Mouse (Mus musculus) spleen, adult 2 months (tissue): Measurements from ENCODE around the gene 2210408I21Rik. TPM values are rescaled to one million over a fixed set of nuclear protein-coding genes. Genes with fewer than 3 reads are reported as not detected.

Source experiments
- DNase-seq, 2 experiments: peaks; one replicate each; pipeline versions ENCODE4 v3.0.0 to v3.0.0-alpha.2; 2012 to 2021; ENCODE audit warnings: low spot score in 2 of 2, low read depth in 1 of 2
- H3K27ac ChIP-seq: fragments of 200-500 bp; 2 replicates; pipeline ENCODE4 v1.5.1; 2012; ENCODE audit warnings: low read length, inconsistent platforms; ENCODE audit not compliant: insufficient read depth
- H3K27me3 ChIP-seq: fragments of 200-500 bp; 2 replicates; pipeline ENCODE4 v1.6.1; 2012; ENCODE audit warnings: mild to moderate bottlenecking, moderate library complexity, low read length, inconsistent platforms; ENCODE audit not compliant: control insufficient read depth, insufficient read depth
- H3K36me3 ChIP-seq: fragments of 200-500 bp; 2 replicates; pipeline ENCODE4 v1.6.1; 2012; ENCODE audit warnings: mild to moderate bottlenecking, low read length, inconsistent platforms; ENCODE audit not compliant: control insufficient read depth, insufficient read depth
- H3K4me1 ChIP-seq: fragments of 200-500 bp; 2 replicates; pipeline ENCODE4 v1.6.1; 2011; ENCODE audit warnings: inconsistent platforms; ENCODE audit not compliant: control insufficient read depth, insufficient read depth, insufficient read length
- H3K4me3 ChIP-seq: fragments of 200-500 bp; 2 replicates; pipeline ENCODE4 v1.5.1; 2011; ENCODE audit warnings: mild to moderate bottlenecking, inconsistent platforms; ENCODE audit not compliant: insufficient read depth, insufficient read length; ENCODE audit errors: extremely low read depth
- CTCF ChIP-seq: fragments of 200-500 bp; IDR thresholded peaks from 2 replicates; pipeline ENCODE4 v1.5.1; 2011; ENCODE audit warnings: mild to moderate bottlenecking, inconsistent platforms; ENCODE audit not compliant: insufficient read depth, insufficient read length, insufficient replicate concordance; ENCODE audit errors: extremely low read depth
- POLR2A ChIP-seq: fragments of 200-500 bp; IDR thresholded peaks from 2 replicates; pipeline ENCODE4 v1.6.1; 2011; ENCODE audit warnings: low read depth, low read length, inconsistent platforms
- WGBS: fragments of 180-500 bp; shearing (Covaris S2); methylation state at CpG from one replicate; pipeline ENCODE4 v1.1.7; 2018; 5-methylcytosine and 5-hydroxymethylcytosine counted together
- polyA plus RNA-seq: library from polyadenylated mRNA; depleted of rRNA; stranded (reverse); fragments of >200 nt; gene quantifications from 2 replicates; pipeline ENCODE4 v1.2.3, GENCODE M21; 2012

2210408I21Rik gene
- polyA plus RNA-seq, 1 experiment: 0.14 TPM

GRCm38 (mm10) chr13:77478425-77479119 is 343.2 kb downstream of the 2210408I21Rik start:
- no peak for DNase-seq
- Histone ChIP-seq H3K27me3 (no peaks in the 10 kb centered on the region), H3K36me3 (no peaks in the 10 kb centered on the region), H3K4me3 (no peak overlapping the region), H3K4me1 (no peaks in the 10 kb centered on the region), H3K27ac (no peak overlapping the region)
- WGBS: 78% methylated on average over 6 of the region's 6 CpGs
- TF ChIP-seq POLR2A (no peak), CTCF (no peak)

DNA sequence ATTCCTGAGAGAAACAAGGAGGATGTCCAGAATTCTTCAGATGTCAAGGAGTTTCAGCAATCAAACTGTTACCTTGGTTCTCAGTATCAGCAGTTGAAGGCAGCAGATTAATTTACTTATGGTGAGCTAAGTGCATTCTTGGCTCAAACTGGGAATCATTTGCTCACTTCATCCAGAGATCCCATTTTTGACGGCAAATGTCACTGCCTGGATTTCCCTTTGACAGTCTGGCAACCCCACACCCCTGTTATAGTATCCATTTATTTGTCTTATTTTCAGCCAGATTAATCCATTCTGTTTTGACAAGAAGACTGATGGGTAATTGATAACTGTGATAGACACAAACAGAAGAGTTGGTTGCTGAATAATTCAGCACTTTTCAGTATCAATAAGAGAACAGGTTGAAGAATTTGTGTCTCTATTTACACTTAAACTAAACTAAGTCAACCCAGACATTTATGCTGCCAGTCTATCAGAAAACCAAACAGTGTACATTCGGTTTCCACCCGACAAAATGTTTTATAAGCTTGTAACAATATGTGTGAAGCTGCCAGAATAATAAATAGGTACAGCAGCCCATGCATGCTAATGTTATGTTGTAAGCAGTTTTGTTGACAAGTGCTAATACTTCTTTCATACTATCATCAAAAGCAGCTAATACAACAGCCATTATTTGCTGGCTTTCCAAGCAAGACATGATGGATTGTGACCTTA is 354.8 kb downstream of the 2210408I21Rik start:
- no peak overlapping the region for H3K27ac ChIP-seq

GRCm38 (mm10) chr13:77514046-77514445 is 378.7 kb downstream of the 2210408I21Rik start:
- H3K4me3 ChIP-seq: no peak overlapping the region

More for the DNA sequence above, 354.8 kb downstream of the 2210408I21Rik start:
- TF ChIP-seq POLR2A: no peak
- TF ChIP-seq CTCF: no peak
- no peaks in the 10 kb centered on the region for H3K4me1 ChIP-seq
- no peak overlapping the region for H3K4me3 ChIP-seq
- no peak for DNase-seq
- H3K27me3 ChIP-seq: no peaks in the 10 kb centered on the region
- H3K36me3 ChIP-seq: no peaks in the 10 kb centered on the region
- WGBS: 82% methylated on average over 3 of the region's 3 CpGs

GRCm38 (mm10) chr13:77528960-77529699 is 393.8 kb downstream of the 2210408I21Rik start:
- H3K4me3 ChIP-seq: no peak overlapping the region
- no peak overlapping the region for H3K27ac ChIP-seq
- no peak for DNase-seq
- H3K27me3 ChIP-seq: no peaks in the 10 kb centered on the region
- TF ChIP-seq CTCF: no peak
- TF ChIP-seq POLR2A: no peak
- WGBS: 77% methylated on average over 8 of the region's 8 CpGs
- no peaks in the 10 kb centered on the region for H3K4me1 ChIP-seq
- H3K36me3 ChIP-seq: no peaks in the 10 kb centered on the region

More at GRCm38 (mm10) chr13:77514046-77514445, 378.7 kb downstream of the 2210408I21Rik start:
- H3K4me1 ChIP-seq: no peaks in the 10 kb centered on the region
- 82% methylated on average over 1 of the region's 1 CpGs for WGBS
- H3K36me3 ChIP-seq: no peaks in the 10 kb centered on the region
- TF ChIP-seq POLR2A (no peak), CTCF (no peak)
- H3K27me3 ChIP-seq: no peaks in the 10 kb centered on the region
- no peak overlapping the region for H3K27ac ChIP-seq
- no peak for DNase-seq

- H3K27ac ChIP-seq: no peak overlapping the region
- H3K4me1 ChIP-seq: no peaks in the 10 kb centered on the region
- H3K36me3 ChIP-seq: no peaks in the 10 kb centered on the region
- TF ChIP-seq CTCF (no peak), POLR2A (no peak)
- no peak overlapping the region for H3K4me3 ChIP-seq
- no peaks in the 10 kb centered on the region for H3K27me3 ChIP-seq
- no peak for DNase-seq
These were observed 394.4 kb downstream of the 2210408I21Rik start for GRCm38 (mm10) chr13:77529760-77530159.

GRCm38 (mm10) chr13:77537466-77537865 is 402.1 kb downstream of the 2210408I21Rik start:
- no peak for TF ChIP-seq CTCF
- TF ChIP-seq POLR2A: no peak
- whole genome bisulfite sequencing: 95% methylated on average over 4 of the region's 4 CpGs
- Histone ChIP-seq H3K27me3 (no peaks in the 10 kb centered on the region), H3K36me3 (no peaks in the 10 kb centered on the region), H3K27ac (no peak overlapping the region), H3K4me1 (no peaks in the 10 kb centered on the region), H3K4me3 (no peak overlapping the region)
- no peak for DNase-seq
